Comparison of ENCODE assay signal across 9 mouse cellular contexts in genomic region chr5:33937230-33937629, GRCm38 (mm10). TPM values are rescaled to one million over a fixed set of nuclear protein-coding genes. Genes with fewer than 3 reads are reported as not detected.
A peak's percentile ranks its signal among the peaks of the same experiment; 100 is the strongest.
DNase-seq lines count a peak whose midpoint lies in the region; ATAC-seq and TF ChIP-seq lines count a peak whose summit lies in the region.
"Had no signal": no experiment of that assay in that cellular context is flagged by ENCODE, and none has a peak within 500 bp of the region (broad histone marks: within the 10 kb centered on the region; RNA-seq: fewer than 3 reads in every experiment).

No protein-coding gene starts in this region.

- peaks cover 20% of the 10 kb centered on the region for H3K4me1 ChIP-seq in heart, embryonic 10.5 days
- peaks cover 39% of the 10 kb centered on the region for H3K4me1 ChIP-seq in E14TG2a.4 (replicated peaks; ENCODE audit: low read depth, low read length)
- peaks cover 28% of the 10 kb centered on the region for H3K4me1 ChIP-seq in hindbrain, embryonic 12.5 days
- H3K4me1 ChIP-seq in liver, postnatal 0 days (ENCODE audit: insufficient read depth): peaks cover 26% of the 10 kb centered on the region

- no peaks in the 10 kb centered on the region for H3K27me3 ChIP-seq in heart, embryonic 10.5 days (ENCODE audit: insufficient read depth, poor library complexity, severe bottlenecking)
- no peaks in the 10 kb centered on the region for H3K27me3 ChIP-seq in E14TG2a.4 (ENCODE audit: insufficient read depth, low read length)
- no peaks in the 10 kb centered on the region for H3K27me3 ChIP-seq in hindbrain, embryonic 12.5 days
- no peaks in the 10 kb centered on the region for H3K27me3 ChIP-seq in liver, postnatal 0 days (ENCODE audit: insufficient read depth, low read length)

- no peak overlapping the region; the same call in 1 of the 2 replicates for H3K27ac ChIP-seq in heart, embryonic 10.5 days
- no peak overlapping the region for H3K27ac ChIP-seq in hindbrain, embryonic 12.5 days
- H3K27ac ChIP-seq in liver, postnatal 0 days (ENCODE audit: low read depth): no peak overlapping the region

- H3K36me3 ChIP-seq in heart, embryonic 10.5 days: peaks cover 42% of the 10 kb centered on the region
- peaks cover 31% of the 10 kb centered on the region for H3K36me3 ChIP-seq in E14TG2a.4 (ENCODE audit: insufficient read depth, low read length)
- H3K36me3 ChIP-seq in hindbrain, embryonic 12.5 days: peaks cover 11% of the 10 kb centered on the region
- H3K36me3 ChIP-seq in liver, postnatal 0 days (replicated peaks; ENCODE audit: insufficient read depth, low read length): 0 out of 2 replicates have a peak, but pooled peaks cover 2% of the 10 kb centered on the region

- DNase-seq in heart, embryonic 10.5 days (ENCODE audit: low spot score): no peak
- no peak for DNase-seq in heart, adult 8-10 months (ENCODE audit: low spot score)
- DNase-seq in liver, postnatal 0 days: no peak
- no peak for DNase-seq in T-cell, adult 2 months (ENCODE audit: low spot score)
- DNase-seq in frontal cortex, postnatal 10 days (ENCODE audit: low spot score in 2 of 2): no peak
- DNase-seq in ovary, postnatal 36 days (ENCODE audit: low spot score): no peak
- DNase-seq: right cerebral cortex, postnatal 14 days had no signal

- peak overlapping the region; percentile 60 for H3K4me2 ChIP-seq in hindbrain, embryonic 12.5 days (replicated peaks)
- H3K4me2 ChIP-seq in liver, postnatal 0 days (ENCODE audit: low read depth, low read length): peak overlapping the region; percentile 82

- no peak overlapping the region for H3K9ac ChIP-seq in hindbrain, embryonic 12.5 days
- H3K9ac ChIP-seq in liver, postnatal 0 days (replicated peaks): peak overlapping the region; percentile 96; the same call in 1 of the 2 replicates

- peaks cover 9% of the 10 kb centered on the region for H3K9me3 ChIP-seq in heart, embryonic 10.5 days
- peaks cover 12% of the 10 kb centered on the region for H3K9me3 ChIP-seq in E14TG2a.4 (ENCODE audit: low read length)
- H3K9me3 ChIP-seq in hindbrain, embryonic 12.5 days (replicated peaks): peaks cover 12% of the 10 kb centered on the region; the same call in 1 of the 2 replicates
- peaks cover 3% of the 10 kb centered on the region for H3K9me3 ChIP-seq in liver, postnatal 0 days (ENCODE audit: low read length)

- peak overlapping the region; percentile 83 for H3K4me3 ChIP-seq in heart, embryonic 10.5 days
- H3K4me3 ChIP-seq in E14TG2a.4 (replicated peaks; ENCODE audit: low read length): peak overlapping the region; percentile 96
- no peak overlapping the region for H3K4me3 ChIP-seq in hindbrain, embryonic 12.5 days
- H3K4me3 ChIP-seq in liver, postnatal 0 days (ENCODE audit: low read depth, low read length): peak overlapping the region; percentile 90

- no peak for ATAC-seq in hindbrain, embryonic 12.5 days (ENCODE audit: low FRiP score)
- ATAC-seq in liver, postnatal 0 days: no peak

- TF ChIP-seq CTCF in E14TG2a.4 (conservative IDR thresholded peaks at IDR 0.05; ENCODE audit: low read length): no peak
- TF ChIP-seq CTCF in liver, postnatal 0 days (IDR thresholded peaks at IDR 0.05; ENCODE audit: low read depth): no peak

- 96% methylated on average over 2 of the region's 2 CpGs for WGBS in heart, embryonic 10.5 days
- 98% methylated on average over 2 of the region's 2 CpGs for WGBS in hindbrain, embryonic 12.5 days
- WGBS in liver, postnatal 0 days (ENCODE audit: insufficient replicate concordance): 93% methylated on average over 2 of the region's 2 CpGs

- no peak for TF ChIP-seq EP300 in liver, postnatal 0 days (IDR thresholded peaks at IDR 0.05; ENCODE audit: low read depth)

RNA-seq across cellular contexts. Expression of gene Nelfa, which starts 1.0 kb away (rescaled TPM):
- 46.0 and 62.2 TPM in 2 replicates for polyA plus RNA-seq in heart, embryonic 10.5 days (2016; fragmentation: Nextera tagmentation; extraction: Ambion mirVana)
- 10 to 100 TPM in 3 of 4 experiments, 1 to 10 TPM in 1; 8.5 to 11.4 (median 10.3) TPM for total RNA-seq in heart, adult 8-10 months (2022)
- 56.5 and 58.8 TPM in 2 replicates for polyA plus RNA-seq in hindbrain, embryonic 12.5 days (2016; fragmentation: Nextera tagmentation; extraction: Ambion mirVana)
- 12.3 and 13.0 TPM in 2 replicates for polyA plus RNA-seq in liver, postnatal 0 days (2015; fragmentation: Nextera tagmentation; extraction: Ambion mirVana)

RNA-seq across cellular contexts. Expression of gene Gm1673, which starts 46.0 kb away (rescaled TPM):
- polyA plus RNA-seq in heart, embryonic 10.5 days (2016; fragmentation: Nextera tagmentation; extraction: Ambion mirVana): 82.7 and 88.8 TPM in 2 replicates
- 1 to 10 TPM; 3.3 to 6.5 (median 3.9) TPM for total RNA-seq in heart, adult 8-10 months (2022)
- polyA plus RNA-seq in hindbrain, embryonic 12.5 days (2016; fragmentation: Nextera tagmentation; extraction: Ambion mirVana): 377 and 404 TPM in 2 replicates
- 3.6 and 6.0 TPM in 2 replicates for polyA plus RNA-seq in liver, postnatal 0 days (2015; fragmentation: Nextera tagmentation; extraction: Ambion mirVana)

RNA-seq across cellular contexts. Expression of gene Nat8l, which starts 58.6 kb away (rescaled TPM):
- 0.39 and 0.45 TPM in 2 replicates for polyA plus RNA-seq in heart, embryonic 10.5 days (2016; fragmentation: Nextera tagmentation; extraction: Ambion mirVana)
- 1 to 10 TPM; 1.3 to 1.9 (median 1.6) TPM for total RNA-seq in heart, adult 8-10 months (2022)
- 2.8 and 3.1 TPM in 2 replicates for polyA plus RNA-seq in hindbrain, embryonic 12.5 days (2016; fragmentation: Nextera tagmentation; extraction: Ambion mirVana)
- 0.08 and 0.14 TPM in 2 replicates for polyA plus RNA-seq in liver, postnatal 0 days (2015; fragmentation: Nextera tagmentation; extraction: Ambion mirVana)

Comparison
In these comparisons a context has a peak if more than half of its experiments do, and no peak if none do; other contexts are left out.
1. RNA of gene Gm1673, which starts 46.0 kb away (polyA plus RNA-seq): 377 to 404 TPM in hindbrain, embryonic 12.5 days and 82.7 to 88.8 TPM in heart, embryonic 10.5 days; 3.6 to 6.0 TPM in liver, postnatal 0 days; every median in the first group is over 10 times any median in the second.